Mouse (Mus musculus): Measurements from ENCODE around the gene Gck.

Gene Gck

GRCm38 (mm10) chr11:5860639-5861038, 89.2 kb downstream of the Gck start:
- in situ Hi-C loops (cut with MboI; ENCODE audit: low pct_unique_long_range_greater_than_20kb in 1 of 2, low sequenced_read_pairs in 2 of 2, unreplicated experiment in 1 of 2) = no loop called here

DNA sequence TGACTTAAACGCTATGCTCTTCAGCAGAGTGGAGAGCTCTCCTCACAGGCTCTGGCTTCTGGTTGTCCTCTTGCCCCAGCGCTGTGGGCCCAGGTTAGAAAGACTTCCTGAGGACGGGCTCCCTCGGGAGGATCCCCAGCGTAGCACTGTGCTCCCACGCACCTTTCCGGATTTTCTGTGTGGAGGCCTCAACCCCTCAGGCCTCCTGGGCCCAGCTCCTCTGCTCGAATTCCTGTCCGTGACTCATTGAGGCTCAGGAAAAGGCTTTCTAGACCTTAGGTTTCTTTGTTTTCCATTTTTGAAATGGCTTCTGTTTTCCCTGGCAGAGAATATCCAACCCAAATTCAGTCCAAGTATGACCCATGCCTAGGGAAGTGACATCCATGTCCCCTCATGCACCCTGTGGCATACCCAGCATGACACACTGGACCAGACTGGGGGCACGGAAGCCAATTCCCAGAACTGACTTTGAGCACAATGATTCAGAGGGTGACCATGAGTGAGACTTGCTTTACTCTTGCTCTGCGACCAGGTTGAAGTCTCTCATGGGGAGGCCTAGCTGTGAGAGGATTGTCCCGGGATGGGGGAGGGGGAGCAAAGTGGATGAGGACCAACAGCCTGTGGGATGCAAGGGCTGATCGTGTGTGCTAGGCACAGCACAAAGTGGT, 89.9 kb downstream of the Gck start:
- in situ Hi-C loops (cut with MboI; ENCODE audit: low pct_unique_long_range_greater_than_20kb in 1 of 2, low sequenced_read_pairs in 2 of 2, unreplicated experiment in 1 of 2) = no loop called here

DNA sequence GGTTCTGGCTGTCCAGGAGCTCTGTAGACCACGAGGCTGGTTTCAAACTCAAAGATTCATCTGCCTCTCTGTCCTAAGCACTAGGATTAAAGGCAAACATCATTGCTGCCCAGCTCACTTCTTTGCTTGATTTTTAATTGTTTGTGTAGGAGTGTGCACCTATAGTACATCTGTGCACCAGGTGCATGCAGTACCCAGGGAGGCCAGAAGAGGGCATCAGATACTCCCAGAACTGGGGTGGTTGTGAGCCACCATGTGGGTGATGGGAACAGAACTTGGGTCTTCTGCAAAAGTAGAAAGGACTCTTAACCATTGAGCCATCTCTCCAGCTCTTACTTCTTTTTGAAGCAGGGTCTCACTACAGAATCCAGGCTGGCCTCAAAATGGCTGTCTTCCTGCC, 91.2 kb downstream of the Gck start:
- in situ Hi-C loops (cut with MboI; ENCODE audit: low pct_unique_long_range_greater_than_20kb in 1 of 2, low sequenced_read_pairs in 2 of 2, unreplicated experiment in 1 of 2) = no loop called here

DNA sequence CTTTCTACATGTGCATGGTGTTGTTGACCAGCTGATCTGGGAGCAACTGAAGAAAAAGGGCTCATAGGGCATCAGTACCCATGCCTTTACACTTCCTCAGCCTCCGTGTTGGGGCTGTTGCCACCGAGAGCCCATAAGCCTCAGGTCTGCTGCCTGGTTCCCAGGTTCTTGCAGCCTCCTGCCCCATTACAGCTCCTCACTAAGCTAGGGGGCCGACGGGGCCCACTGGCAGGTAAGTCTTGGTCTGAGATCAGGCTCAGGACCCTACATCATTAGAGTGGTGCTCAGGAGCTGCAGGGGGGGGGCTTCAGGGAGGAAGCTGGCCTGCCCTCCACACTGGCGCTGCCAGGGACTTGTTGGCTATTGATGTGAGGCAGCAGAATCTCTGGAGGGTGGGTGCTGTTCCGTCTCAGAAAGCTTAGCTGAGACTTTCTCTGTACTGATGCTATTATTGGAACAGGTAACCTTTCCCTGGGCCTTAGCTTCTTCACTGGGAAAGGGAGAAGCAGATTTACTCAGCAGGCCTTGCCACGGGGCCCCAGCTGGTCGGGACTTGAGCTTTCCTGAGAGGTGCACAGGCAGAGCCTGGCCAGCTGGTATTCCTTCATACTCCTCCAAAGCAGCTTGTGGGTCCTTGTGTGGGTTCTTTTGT, 93.3 kb downstream of the Gck start:
- in situ Hi-C loops (cut with MboI; ENCODE audit: low pct_unique_long_range_greater_than_20kb in 1 of 2, low sequenced_read_pairs in 2 of 2, unreplicated experiment in 1 of 2) = no loop called here

DNA sequence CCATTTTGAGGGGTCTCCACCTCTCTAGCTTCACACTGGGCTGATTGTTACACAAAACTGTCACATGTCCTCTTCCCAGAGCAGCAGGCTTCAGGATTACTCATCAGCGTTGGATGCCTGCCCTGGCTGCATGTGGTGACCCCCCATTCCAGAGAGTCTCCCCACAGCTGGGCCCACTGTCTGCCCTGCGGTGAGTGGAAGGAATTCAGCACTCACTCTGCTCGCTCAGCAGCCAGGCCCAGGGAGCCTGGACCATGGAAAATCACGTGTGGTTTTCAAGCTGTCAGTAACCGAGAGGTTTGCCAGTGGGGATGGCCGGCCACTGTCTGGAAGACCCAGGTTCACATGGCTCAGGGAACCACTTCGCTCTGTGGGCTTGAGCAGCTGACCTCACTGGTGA, 94.0 kb downstream of the Gck start:
- in situ Hi-C loops (cut with MboI; ENCODE audit: low pct_unique_long_range_greater_than_20kb in 1 of 2, low sequenced_read_pairs in 2 of 2, unreplicated experiment in 1 of 2) = no loop called here

DNA sequence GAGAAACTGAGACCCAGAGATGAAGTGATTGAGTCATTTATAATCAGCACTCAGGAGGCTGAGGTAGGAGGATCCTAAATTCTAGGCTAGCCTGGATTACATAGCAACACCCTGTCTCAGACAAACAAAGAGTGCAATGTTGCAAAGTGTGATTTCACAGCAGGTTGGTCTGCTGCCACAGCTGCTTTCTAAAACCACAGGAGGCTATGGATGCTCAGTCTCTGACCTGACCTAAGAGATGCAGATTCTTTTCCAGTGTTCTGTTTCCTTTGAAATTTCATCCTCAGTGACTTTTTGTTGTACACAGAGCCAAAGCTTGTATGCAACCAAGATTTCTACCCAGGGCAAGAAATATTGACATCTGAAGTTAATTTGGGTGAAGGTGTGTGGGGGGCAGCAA, 94.4 kb downstream of the Gck start:
- in situ Hi-C loops (cut with MboI; ENCODE audit: low pct_unique_long_range_greater_than_20kb in 1 of 2, low sequenced_read_pairs in 2 of 2, unreplicated experiment in 1 of 2) = no loop called here

DNA sequence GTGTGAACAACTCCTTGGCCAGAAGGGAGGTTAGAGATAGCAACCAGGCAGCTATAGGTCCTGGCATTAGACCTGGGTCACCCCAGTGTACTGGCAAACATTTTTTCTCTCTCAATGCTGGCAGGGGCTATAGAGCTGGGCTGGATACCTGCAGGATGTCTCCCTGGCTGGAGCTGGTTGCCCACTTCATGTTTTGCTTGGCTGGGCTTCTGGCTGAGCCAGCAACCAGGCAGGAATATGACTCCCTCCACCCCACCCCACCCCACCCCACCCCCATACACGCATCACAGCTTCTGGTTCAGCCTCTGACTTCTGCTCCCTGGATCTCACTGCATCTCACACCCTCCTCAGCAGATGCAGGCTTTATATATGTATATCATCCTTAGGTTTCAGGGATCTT, 97.6 kb downstream of the Gck start:
- in situ Hi-C loops (cut with MboI; ENCODE audit: low pct_unique_long_range_greater_than_20kb in 1 of 2, low sequenced_read_pairs in 2 of 2, unreplicated experiment in 1 of 2) = no loop called here

DNA sequence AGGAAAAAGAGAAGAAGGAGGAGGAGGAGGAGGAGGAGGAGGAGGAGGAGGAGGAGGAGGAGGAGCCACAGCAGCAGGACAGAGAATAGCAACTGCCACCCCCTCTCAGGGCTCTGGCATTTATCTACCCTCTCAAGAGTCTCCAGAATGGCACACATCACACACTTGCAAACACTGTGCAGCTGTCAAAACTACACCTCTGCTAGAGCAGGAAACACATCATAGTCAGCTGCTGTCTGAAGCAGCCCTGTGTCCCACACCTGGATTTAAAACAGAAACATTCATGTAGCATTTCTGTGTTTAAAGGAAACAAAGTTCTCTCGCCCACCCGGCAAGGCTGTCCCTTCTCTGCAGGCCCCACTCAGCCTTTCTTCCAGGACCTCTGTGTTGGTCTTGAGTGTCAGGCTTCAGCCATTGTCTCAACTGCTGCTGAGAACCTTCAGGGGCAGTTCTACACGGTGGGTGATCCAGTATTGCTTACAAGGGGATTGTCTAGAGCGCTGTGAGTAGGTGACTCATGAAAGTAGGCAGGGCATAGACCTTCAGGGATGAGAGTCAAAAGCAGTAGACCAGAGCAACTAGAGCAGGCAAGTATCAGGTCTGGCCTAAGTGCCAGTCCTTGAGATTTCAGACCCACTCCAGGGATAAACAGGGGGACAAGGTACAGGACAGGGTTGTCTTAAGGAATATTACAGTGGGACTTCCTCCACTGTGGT, 98.7 kb downstream of the Gck start:
- in situ Hi-C loops (cut with MboI; ENCODE audit: low pct_unique_long_range_greater_than_20kb in 1 of 2, low sequenced_read_pairs in 2 of 2, unreplicated experiment in 1 of 2) = no loop called here

All from mouse embryonic stem cell (cell line).